Mouse (Mus musculus) ovary, postnatal 36 days (tissue): ENCODE data around the gene 4930550L24Rik.

ENCODE experiments used
- DNase-seq: peaks from one replicate; pipeline ENCODE4 v3.0.0; 2022; ENCODE audit warnings: low spot score, mixed read lengths

The 4930550L24Rik gene

DNA sequence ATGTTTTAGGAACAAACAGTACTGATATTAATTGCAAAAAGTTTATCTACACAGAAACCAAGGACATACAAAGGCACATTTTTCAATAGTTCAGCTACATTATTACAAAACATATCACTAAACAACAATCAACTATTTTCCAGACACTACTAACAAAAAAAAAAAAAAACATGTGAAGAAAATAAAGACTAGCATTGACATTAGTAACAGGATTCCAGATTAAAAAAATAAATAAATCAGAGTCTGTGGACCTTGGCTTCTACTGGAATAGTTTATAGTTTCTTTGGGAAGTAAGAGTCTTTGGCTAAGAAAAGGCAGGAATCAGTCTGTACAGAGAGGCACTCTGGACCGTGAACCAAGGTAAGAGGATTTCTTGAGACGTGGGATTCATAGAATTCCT lies at the start of gene 4930550L24Rik:
4930550L24Rik (plus strand) TSS at position 301 of the 400 bp plus-strand sequence.
- DNase-seq: no peak

DNA sequence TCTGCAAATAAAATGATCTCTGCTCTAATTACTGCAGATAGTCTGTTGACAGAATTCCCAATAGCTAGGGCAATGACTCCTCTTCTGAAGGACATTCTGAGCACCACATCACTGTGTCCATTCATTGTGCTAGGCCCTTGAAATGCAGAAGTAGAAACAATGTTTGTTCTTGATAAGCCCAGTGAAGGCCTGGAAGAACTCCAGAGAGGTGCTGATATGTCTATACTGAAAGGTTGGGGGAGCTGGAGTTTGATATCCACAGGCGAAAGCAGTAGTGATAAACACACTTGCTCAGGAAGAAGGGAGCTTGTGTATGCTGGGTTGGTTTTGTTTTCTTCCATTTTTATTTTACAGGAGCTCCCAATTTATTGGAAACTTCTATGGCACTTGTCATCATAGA lies 8.4 kb upstream of the 4930550L24Rik start:
- DNase-seq: no peak

DNA sequence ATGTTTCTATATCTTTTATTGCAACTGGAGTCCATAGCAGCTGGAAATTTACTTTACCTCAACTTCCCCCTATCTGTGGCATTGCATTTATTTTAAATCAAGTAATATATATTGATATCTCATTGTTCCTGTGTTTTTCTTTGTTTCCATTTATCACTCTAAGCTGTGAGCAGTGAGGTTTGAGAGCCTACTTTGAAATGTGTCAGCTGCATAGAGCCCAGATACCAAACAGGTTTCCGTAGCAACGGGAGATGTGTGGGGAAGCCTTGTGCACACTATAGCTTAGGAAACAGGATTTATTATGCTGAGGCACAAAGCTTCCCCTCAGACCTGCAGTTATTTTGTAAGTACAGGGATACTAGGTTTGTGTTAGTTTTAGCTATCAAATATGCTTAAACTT lies 58.8 kb downstream of the 4930550L24Rik start:
- DNase-seq: no peak
